Mouse (Mus musculus) stomach, embryonic 14.5 days (tissue): ENCODE data around the gene Cgas. TPM values are rescaled to one million over a fixed set of nuclear protein-coding genes. Genes with fewer than 3 reads are reported as not detected.
A peak's percentile ranks its signal among the peaks of the same experiment; 100 is the strongest.
"Not testable (repeated sequence)": the region's sequence is repeated elsewhere in the genome, so short reads cannot be mapped to it uniquely, and the experiment has no call there.

ENCODE experiments used
- ATAC-seq: fragments of 200-750 bp; cut with Nextera tagmentation; 2 replicates; pipeline ENCODE4 v1.8.0; 2017; ENCODE audit warnings: low read depth, moderate TSS enrichment; ENCODE audit not compliant: insufficient number of reproducible peaks, insufficient read depth, low FRiP score
- H3K27ac ChIP-seq: fragments of 300-500 bp; sonication (generic); 2 replicates; pipeline ENCODE4 v1.5.1; 2014; ENCODE audit warnings: mild to moderate bottlenecking, low read length, moderate library complexity, mixed read lengths
- H3K27me3 ChIP-seq: fragments of 300-500 bp; sonication (generic); 2 replicates; pipeline ENCODE4 v1.6.1; 2014; ENCODE audit warnings: low read length, control low read depth, mixed read lengths; ENCODE audit not compliant: control insufficient read depth, insufficient read depth
- H3K36me3 ChIP-seq: fragments of 300-500 bp; sonication (generic); 2 replicates; pipeline ENCODE4 v1.6.1; 2014; ENCODE audit warnings: mild to moderate bottlenecking, control low read depth, low read length, moderate library complexity, mixed read lengths; ENCODE audit not compliant: control insufficient read depth, insufficient read depth
- H3K4me1 ChIP-seq: fragments of 300-500 bp; sonication (generic); 2 replicates; pipeline ENCODE4 v1.6.1; 2014; ENCODE audit warnings: low read length, control low read depth, mixed read lengths; ENCODE audit not compliant: control insufficient read depth, insufficient read depth
- H3K4me2 ChIP-seq: fragments of 300-500 bp; sonication (generic); replicated peaks from 2 replicates; pipeline ENCODE4 v1.6.1; 2014; ENCODE audit warnings: low read depth, low read length, control low read depth
- H3K4me3 ChIP-seq: fragments of 300-500 bp; sonication (generic); 2 replicates; pipeline ENCODE4 v1.5.1; 2014; ENCODE audit warnings: low read depth, low read length, control low read depth
- H3K9ac ChIP-seq: fragments of 300-500 bp; sonication (generic); replicated peaks from 2 replicates; pipeline ENCODE4 v1.6.1; 2014; ENCODE audit warnings: low read depth, mild to moderate bottlenecking, control low read depth, low read length, moderate library complexity, mixed read lengths
- H3K9me3 ChIP-seq: fragments of 300-500 bp; sonication (generic); 2 replicates; pipeline ENCODE4 v1.6.1; 2016; ENCODE audit warnings: low read depth, low read length, control low read depth; ENCODE audit not compliant: control insufficient read depth
- WGBS: fragments of 180-500 bp; shearing (Covaris S2); extraction: QIAGEN DNeasy Blood & Tissue Kit; methylation state at CpG from one replicate; pipeline ENCODE4 v1.1.7; 2014; 5-methylcytosine and 5-hydroxymethylcytosine counted together
- polyA plus RNA-seq: library from polyadenylated mRNA; unstranded; fragments of >200 nt; fragmentation: Nextera tagmentation; extraction: Ambion mirVana; gene quantifications from 2 replicates; pipeline ENCODE4 v1.2.1, GENCODE M21; 2014

Cgas gene
- 2.7 and 3.3 TPM in 2 replicates for polyA plus RNA-seq

DNA sequence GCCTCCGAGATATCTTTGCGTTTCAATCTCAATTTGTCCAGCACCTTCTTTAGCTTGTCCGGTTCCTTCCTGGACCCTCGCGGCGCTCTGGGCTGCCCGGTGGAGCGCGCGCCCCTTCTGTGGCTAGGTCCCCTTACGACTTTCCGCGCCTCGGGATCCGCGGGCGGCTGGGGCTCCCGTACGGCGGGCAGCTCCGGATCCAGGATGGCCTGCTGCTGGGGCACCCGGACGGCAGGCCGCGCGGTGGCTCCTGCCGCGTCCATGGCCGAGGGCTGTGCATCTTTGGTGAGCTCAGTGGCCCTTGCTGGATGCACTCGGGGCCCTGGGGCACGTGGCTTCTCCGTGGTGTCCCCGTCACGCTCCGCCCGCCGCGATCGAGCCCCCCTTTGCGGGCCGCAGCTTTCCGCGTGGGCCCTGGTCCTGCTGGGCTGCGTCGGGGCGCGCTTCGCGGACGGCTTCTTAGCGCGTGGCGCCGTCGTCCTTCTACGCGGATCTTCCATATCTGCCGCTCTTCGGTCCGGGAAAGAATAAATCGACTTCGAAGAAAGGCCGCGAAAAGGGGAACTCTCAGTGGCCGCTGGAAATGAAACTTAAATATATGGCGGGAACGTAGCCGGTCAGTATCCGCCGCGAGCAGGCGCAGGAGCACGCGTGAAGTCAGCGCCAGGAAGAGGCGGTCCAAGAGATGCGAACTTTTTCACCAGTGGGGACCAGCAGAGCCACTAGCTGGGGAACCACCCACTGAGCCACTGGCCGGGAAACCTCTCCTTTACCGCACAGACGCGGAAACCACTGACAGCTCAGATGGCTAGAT lies at the start of gene Cgas:
Cgas (minus strand) TSS at position 659 of the 814 bp plus-strand sequence.
- ATAC-seq = peak; percentile 66; the same call in 1 of the 2 replicates
- peak within 1 kb of the TSS; percentile 45; the same call in 1 of the 2 replicates for H3K9ac ChIP-seq
- peak within 1 kb of the TSS; percentile 87 for H3K4me2 ChIP-seq
- no peak within 1 kb of the TSS for H3K27ac ChIP-seq
- H3K27me3 ChIP-seq = peaks cover 22% of the 10 kb centered on the region; the same call in 1 of the 2 replicates
- H3K4me3 ChIP-seq = peak within 1 kb of the TSS; percentile 54
- under 1% methylated on average over 81 of the region's 81 CpGs for WGBS
- H3K4me1 ChIP-seq = peaks cover 2% of the 10 kb centered on the region; the same call in 1 of the 2 replicates
- H3K9me3 ChIP-seq = no peaks in the 10 kb centered on the region
- no peaks in the 10 kb centered on the region for H3K36me3 ChIP-seq

DNA sequence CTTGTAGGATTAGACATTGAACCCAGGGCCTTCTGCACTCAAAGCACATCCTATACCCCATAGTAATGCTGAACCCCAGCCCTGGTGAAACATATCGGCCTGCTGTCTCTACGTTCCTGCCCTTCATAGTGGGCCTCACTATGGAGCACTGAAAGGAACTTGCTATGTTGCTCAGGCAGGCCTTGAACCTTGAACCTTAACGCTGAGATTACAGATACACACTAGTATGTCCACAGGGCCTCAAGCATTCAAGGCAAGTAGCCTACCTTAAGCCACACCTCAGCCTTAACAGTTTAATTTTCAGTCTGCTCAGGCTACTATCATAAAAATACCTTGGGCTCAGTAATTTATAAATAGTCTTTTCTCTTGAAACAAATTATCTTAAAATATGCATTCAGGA lies 49.2 kb upstream of the Cgas start:
- Histone ChIP-seq H3K4me1 (no peaks in the 10 kb centered on the region), H3K27ac (no peak overlapping the region), H3K36me3 (no peaks in the 10 kb centered on the region), H3K4me3 (no peak overlapping the region), H3K27me3 (no peaks in the 10 kb centered on the region), H3K4me2 (no peak overlapping the region), H3K9me3 (no peaks in the 10 kb centered on the region), H3K9ac (no peak overlapping the region)
- ATAC-seq = no peak
- WGBS = 89% methylated on average over 3 of the region's 3 CpGs

DNA sequence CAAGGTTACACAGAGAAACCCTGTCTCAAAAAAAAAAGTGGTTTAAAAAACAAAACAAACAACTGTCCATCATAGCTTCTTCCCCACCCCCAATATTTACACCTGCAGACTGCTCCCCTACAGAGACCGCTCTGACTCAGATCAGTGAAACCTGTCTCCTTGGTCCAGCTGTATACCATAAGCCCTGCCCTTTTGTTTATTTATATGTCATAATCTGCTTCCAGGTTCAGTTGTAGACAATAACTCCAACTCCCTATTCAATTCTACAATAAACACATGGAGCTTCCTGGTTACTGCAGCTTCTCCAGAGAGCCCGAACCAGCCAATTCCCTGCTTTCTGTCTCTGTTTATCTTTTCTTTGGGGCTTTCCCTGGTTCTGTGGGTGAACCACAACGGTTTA lies 48.1 kb upstream of the Cgas start:
- no peak overlapping the region for H3K4me2 ChIP-seq
- no peaks in the 10 kb centered on the region for H3K9me3 ChIP-seq
- no peak for ATAC-seq
- H3K4me3 ChIP-seq = no peak overlapping the region
- WGBS = 65% methylated on average over 3 of the region's 3 CpGs
- H3K27me3 ChIP-seq = no peaks in the 10 kb centered on the region
- no peak overlapping the region for H3K27ac ChIP-seq
- no peaks in the 10 kb centered on the region for H3K4me1 ChIP-seq
- no peak overlapping the region for H3K9ac ChIP-seq
- H3K36me3 ChIP-seq = no peaks in the 10 kb centered on the region

DNA sequence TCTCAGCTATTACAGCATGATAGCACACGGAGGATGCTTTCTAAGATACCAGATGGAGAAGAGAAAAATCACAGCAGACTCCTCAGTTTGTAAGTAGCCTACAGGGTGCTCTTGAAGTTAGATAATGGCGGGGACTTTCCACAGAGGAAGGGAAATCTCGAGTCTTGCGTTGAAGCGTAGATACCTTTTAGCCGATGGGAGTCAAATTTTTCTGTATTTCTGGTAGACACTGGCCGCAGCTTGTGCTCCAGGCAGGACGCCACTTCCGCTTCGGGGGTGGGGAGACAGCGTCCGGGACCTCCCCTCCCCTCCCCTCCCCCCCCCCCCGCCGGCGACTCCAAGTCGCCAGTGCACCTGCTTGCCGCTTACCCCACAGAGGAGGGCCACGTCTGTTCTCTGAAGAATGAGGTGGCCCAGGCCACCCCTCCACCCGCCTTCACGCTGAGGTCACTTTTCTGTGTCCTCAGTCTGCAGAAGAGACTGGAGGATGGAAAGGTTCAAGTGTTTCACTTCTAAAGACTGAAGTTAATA lies 45.9 kb upstream of the Cgas start, which contains the start of gene Eef1a1:
Eef1a1 (minus strand) TSS at position 262 of the 531 bp plus-strand sequence.
- peak; percentile 57; the same call in 1 of the 2 replicates for ATAC-seq
- H3K27me3 ChIP-seq = no peaks in the 10 kb centered on the region
- no peaks in the 10 kb centered on the region for H3K36me3 ChIP-seq
- H3K9ac ChIP-seq = peak within 1 kb of the TSS; percentile 33
- peak within 1 kb of the TSS; percentile 74; the same call in 1 of the 2 replicates for H3K27ac ChIP-seq
- H3K9me3 ChIP-seq = no peaks in the 10 kb centered on the region
- 2% methylated on average over 16 of the region's 20 CpGs for WGBS
- H3K4me3 ChIP-seq = peak within 1 kb of the TSS; percentile 39
- H3K4me1 ChIP-seq = no peaks in the 10 kb centered on the region
- peak within 1 kb of the TSS; percentile 60 for H3K4me2 ChIP-seq

DNA sequence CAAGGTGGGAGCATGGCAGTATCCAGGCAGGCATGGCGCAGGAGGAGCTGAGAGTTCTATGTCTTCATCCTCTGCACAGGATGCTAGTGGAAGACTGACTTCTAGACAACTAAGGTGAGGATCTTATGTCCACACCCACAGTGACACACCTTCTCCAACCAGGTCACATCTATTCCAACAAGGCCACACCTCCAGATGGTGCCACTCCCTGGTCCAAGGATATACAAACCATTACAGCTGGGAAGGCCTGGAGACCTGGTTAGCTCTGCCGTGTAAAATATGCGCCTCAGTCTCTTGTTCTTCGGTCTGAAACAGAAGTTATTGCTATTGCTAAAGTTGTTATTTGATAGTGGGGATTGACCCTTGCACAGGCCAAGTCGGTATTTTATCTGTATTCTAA lies 45.0 kb upstream of the Cgas start:
- not testable (repeated sequence) for H3K4me3 ChIP-seq, H3K36me3 ChIP-seq, ATAC-seq, H3K27me3 ChIP-seq, H3K9ac ChIP-seq, H3K4me2 ChIP-seq, H3K9me3 ChIP-seq, H3K4me1 ChIP-seq, H3K27ac ChIP-seq
- WGBS = 91% methylated on average over 5 of the region's 5 CpGs

DNA sequence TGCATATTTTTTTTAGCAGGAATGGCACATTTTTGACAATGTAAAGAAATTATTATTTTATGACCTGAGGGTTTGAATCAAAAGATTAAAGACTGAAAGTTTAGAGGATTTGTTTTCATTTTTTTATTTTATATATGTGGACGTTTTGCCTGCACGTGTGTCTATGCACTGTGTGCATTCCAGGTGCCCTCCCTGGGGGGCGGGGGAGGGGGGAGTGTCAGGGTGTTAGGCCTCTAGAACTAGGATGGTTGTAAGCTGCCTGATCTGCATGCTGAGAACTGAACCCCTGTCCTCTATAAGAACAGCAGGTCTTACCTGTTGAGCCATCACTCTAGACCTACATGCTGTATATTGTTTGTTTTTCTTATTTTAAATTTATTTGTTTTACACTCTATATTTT lies 41.6 kb upstream of the Cgas start:
- H3K4me2 ChIP-seq = no peak overlapping the region
- no peaks in the 10 kb centered on the region for H3K27me3 ChIP-seq
- H3K4me1 ChIP-seq = peaks cover 5% of the 10 kb centered on the region; the same call in 1 of the 2 replicates
- no peaks in the 10 kb centered on the region for H3K9me3 ChIP-seq
- H3K9ac ChIP-seq = no peak overlapping the region
- H3K27ac ChIP-seq = no peak overlapping the region
- peaks cover under 1% of the 10 kb centered on the region; the same call in 1 of the 2 replicates for H3K36me3 ChIP-seq
- ATAC-seq = no peak
- 79% methylated on average over 3 of the region's 3 CpGs for WGBS
- no peak overlapping the region for H3K4me3 ChIP-seq

DNA sequence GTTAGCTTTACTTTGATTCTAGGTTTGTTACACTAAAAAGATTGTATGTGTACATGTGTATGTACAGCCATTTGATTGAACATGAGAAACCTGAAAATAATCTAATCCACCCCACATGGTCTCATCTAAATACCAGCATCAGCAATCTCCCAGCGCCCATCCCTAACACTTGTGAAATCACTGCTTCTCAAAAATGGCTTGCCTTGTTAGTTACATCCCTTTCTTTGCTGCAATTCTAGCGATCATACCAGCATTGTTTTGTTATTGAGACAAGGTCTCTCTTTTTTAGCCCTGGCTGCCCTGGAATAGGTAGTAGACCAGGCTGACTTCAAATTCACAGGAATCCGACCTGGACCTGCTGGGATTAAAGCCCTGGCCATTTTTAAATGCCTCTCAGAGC lies 39.3 kb upstream of the Cgas start:
- peaks cover 19% of the 10 kb centered on the region for H3K36me3 ChIP-seq
- WGBS = 9% methylated on average over 3 of the region's 3 CpGs
- peak overlapping the region; percentile 51 for H3K9ac ChIP-seq
- no peak for ATAC-seq
- no peaks in the 10 kb centered on the region for H3K9me3 ChIP-seq
- H3K4me1 ChIP-seq = peaks cover 8% of the 10 kb centered on the region; the same call in 1 of the 2 replicates
- H3K4me3 ChIP-seq = peak overlapping the region; percentile 42
- H3K4me2 ChIP-seq = peak overlapping the region; percentile 49
- no peaks in the 10 kb centered on the region for H3K27me3 ChIP-seq
- H3K27ac ChIP-seq = peak overlapping the region; percentile 96

DNA sequence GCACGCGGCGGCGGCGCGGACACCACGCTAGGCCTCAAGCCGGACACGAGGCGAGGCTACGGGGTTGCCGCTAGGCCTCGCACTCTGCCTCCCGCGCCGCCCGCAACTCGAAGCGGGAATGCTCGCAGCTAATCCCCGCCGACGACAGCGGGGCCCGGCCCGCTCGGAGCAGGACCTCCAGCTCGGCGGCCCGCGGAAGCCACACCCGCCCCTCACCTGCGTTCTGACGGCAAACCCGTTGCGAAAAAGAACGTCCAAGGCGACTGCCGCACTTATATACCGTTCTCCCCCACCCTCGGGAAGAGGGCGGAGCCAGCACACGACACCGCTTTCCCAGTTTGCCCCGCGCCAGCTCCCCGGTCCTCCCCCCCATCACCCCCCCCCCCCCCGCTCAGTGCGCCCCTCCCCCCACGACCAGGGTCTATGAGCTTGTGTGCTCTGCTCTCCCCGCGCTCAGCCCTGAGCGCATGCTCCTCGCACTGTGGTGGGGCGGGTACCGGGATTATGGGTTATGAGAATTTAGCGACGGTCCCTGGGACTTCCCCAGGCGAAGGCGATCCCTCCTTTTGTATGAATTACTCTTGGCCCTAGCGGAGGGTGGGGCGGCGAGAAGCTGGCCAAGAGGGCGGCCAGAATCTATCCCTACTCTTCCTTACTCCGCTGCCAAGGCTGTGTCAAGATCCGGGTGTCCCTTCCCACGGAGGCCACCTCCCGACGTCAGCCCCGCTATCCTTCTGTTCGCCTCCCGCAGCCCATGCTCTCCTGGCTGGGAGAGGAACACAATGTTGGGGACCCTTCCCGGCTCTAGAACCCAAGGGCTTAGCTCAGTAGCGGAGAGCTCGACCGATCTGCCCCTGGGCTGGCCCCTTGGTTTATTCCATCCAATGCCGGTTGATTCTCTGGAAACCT lies 38.6 kb upstream of the Cgas start:
- H3K4me3 ChIP-seq = peak overlapping the region; percentile 72
- no peaks in the 10 kb centered on the region for H3K27me3 ChIP-seq
- H3K36me3 ChIP-seq = peaks cover 26% of the 10 kb centered on the region
- H3K9me3 ChIP-seq = no peaks in the 10 kb centered on the region
- peak; percentile 98 for ATAC-seq
- H3K4me2 ChIP-seq = peak overlapping the region; percentile 58
- H3K27ac ChIP-seq = peak overlapping the region; percentile 99
- H3K9ac ChIP-seq = peak overlapping the region; percentile 100
- H3K4me1 ChIP-seq = peaks cover 8% of the 10 kb centered on the region; the same call in 1 of the 2 replicates
- WGBS = under 1% methylated on average over 67 of the region's 77 CpGs
